Mouse (Mus musculus) lung, adult 2 months (tissue): ENCODE data around the gene Mettl16.

ENCODE experiments used
- CTCF ChIP-seq: fragments of 200-500 bp; IDR thresholded peaks from 2 replicates; pipeline ENCODE4 v1.5.1; 2011; ENCODE audit warnings: mild to moderate bottlenecking, low read length, control low read depth; ENCODE audit not compliant: insufficient read depth
- POLR2A ChIP-seq: fragments of 200-500 bp; IDR thresholded peaks from 2 replicates; pipeline ENCODE4 v1.6.1; 2011; ENCODE audit warnings: low read depth, mild to moderate bottlenecking, control low read depth, low read length, borderline replicate concordance; ENCODE audit errors: extremely low read depth

GRCm38 (mm10) chr11:74837056-74837693, 66.5 kb downstream of the Mettl16 start:
- no peak for TF ChIP-seq CTCF
- TF ChIP-seq POLR2A, result no peak
